Mouse (Mus musculus) heart, adult 2 months (tissue): ENCODE results near the gene Gsg1.

ENCODE experiments used
- CTCF ChIP-seq: fragments of 200-600 bp; IDR thresholded peaks from 2 replicates; pipeline ENCODE4 v1.8.1; 2022; ENCODE audit warnings: antibody characterized with exemption, mild to moderate bottlenecking, moderate library complexity
- POLR2A ChIP-seq: fragments of 200-500 bp; IDR thresholded peaks from 2 replicates; pipeline ENCODE4 v1.6.1; 2011; ENCODE audit warnings: mild to moderate bottlenecking, low read depth, low read length, control low read depth; ENCODE audit not compliant: insufficient read depth

DNA sequence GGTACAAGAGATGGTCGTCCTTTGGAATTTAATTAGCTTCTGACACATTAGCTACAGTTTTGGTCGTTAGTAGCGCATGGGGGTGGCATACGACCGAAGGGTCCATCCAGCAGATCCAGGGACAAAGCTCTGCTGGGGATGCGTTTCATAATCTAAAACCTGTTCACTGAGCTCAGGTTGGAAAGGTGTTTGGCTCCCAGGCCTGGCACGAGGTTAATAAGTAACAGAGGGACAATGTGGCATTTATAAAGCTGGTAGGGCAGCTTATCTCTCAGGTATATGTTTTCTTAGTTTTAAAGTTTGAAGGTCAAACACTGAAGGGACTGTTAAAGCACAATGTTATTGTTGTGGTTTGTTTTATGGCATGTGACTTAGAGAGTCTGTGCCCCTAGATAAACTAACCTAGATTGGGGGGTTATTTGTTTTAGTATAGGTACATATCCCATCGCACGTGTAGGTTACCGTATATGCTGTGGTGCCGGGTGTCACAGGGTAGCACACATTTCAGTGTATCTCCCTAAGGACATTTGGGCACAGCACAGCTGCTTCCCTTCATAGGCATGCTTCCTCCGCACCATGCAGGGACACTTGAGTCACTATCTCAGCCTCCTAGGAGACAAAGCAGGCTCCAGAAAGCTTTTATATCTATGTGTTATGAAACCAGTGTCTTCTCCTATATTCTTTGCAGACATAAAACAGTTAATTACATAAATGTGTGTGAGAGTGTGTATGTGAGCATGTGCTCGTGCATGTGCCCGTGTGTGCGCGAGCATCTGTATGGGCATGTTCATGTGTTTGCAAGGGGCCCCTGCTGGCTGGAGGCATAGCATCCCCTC is 53.8 kb downstream of the Gsg1 start:
- no peak for TF ChIP-seq CTCF
- no peak for TF ChIP-seq POLR2A
